Mouse (Mus musculus) T-helper 1 cell (primary cell): ENCODE measurements around the gene Kif1c.

ENCODE experiments used
- in situ Hi-C: fragments of 300-600 bp; cut with MboI, MseI; formaldehyde crosslinking; loops from one replicate; pipeline ENCODE4 v1.15.1; 2025; ENCODE audit warnings: high pct_unique_total_duplicates

Kif1c gene

DNA sequence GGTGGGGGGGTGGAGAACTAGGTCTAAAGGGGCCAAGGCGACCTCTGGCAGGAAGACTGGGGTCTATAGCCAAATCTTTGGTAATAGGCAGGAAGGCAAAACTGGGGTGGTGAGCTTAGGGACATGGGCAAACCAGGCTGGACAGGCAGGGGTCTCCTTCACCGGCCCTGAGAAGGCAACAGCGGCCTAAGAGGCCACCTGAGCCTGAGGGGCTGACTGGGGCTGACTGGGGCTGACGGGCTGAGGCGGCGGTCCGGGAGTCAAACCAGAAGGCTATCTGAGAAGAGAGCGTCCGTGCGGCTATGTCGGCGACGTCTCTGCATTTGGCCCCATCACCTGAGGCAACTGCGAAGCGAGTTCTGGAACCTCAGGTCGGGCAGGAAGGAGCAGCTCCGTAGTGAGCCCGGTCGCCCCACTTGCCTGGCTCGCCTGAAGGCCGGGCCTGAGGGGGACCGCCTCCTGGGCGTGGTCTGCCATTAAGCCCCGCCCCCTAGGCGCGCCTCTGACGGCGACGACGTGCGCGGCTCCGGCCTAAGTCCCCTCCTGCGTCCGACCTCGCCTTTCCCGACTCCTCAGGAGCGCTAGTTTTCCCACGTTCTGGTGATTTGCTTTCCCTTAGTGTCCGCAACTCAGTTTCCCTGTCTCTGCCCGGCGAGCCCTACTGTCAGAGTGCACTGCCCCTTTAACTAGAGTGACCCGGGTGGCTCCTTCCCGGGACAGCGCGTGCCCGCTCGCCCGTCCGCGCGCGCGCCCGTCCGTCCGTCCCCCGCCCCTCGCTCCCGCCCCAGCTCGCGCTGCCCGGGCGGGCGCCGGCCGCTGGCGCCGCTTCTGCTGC is at the start of gene Kif1c, which contains the start of gene Inca1:
Gene Kif1c, plus strand, starts transcription at position 827 of the 835 bp plus-strand sequence.
Gene Inca1, minus strand, starts transcription at position 434 of the 835 bp plus-strand sequence.
- in situ Hi-C loops, result no loop called here

- in situ Hi-C loops, result no loop called here
Observed at GRCm38 (mm10) chr11:70651391-70651790, 49.0 kb upstream of the Kif1c start.

DNA sequence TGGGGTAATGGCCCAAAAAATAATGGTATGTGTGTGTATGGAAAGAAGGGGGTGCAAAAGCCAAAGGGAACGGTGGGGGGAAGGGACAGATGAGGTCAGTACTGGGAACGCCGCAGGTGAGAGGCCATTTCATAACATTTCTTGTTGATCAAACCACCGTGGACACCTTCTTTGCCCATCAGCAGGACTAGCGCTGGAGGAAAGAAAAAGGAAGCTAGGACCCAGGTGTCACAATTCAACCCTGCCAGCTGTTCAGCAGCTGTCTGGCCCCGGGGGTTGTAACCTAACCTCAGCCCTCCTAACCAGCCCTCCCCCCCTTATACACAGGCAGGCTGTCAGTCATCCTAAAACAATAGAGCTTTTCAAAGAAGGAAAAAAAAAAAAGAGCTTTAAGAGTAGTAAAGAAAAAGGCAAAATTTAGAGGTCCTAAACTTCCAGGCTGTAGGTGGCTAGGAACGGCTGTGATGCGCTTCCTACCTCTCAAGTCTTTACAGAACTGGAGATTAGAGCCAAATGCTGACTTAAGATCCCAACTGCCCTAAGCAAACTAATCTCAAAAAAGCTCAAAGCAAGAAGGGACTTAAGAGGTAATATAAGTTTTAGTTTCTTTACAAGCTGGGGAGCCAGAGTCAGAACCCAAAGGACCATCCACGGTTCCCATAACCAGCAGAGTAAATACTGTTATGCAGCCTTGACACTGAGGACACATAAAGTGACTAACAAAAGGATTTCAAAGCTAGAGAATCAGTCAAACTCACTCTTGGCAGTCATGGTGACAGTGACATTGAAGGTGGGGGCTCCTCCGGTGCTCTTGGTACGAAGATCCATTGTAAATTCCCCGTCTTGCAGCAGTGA is 48.1 kb upstream of the Kif1c start:
- in situ Hi-C loops, result no loop called here

DNA sequence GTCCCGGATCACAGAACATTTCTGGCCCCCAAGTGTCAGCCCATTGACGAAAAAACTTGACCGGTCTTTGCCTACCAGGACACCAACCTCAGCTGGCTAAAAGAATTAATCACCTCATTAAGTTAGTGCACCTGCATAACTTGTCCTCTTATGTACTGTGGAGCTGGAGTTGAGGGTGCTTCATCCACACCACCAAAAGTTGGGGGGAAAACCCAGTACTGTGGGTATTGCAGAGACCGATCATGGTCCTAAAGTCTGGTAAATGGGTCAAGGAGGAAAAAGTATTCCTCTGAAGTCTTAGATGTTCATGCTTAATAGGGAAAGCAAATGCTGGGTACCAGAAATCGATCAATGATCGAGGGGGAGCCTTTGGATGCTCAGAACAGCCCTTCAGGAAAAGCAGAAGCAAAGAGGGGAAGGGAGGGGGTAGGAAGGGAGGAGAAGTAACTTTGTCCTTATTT is 47.4 kb upstream of the Kif1c start:
- in situ Hi-C loops, result no loop called here

GRCm38 (mm10) chr11:70653345-70654197 is 46.8 kb upstream of the Kif1c start:
- in situ Hi-C loops, result no loop called here

- in situ Hi-C loops, result no loop called here
Observed at GRCm38 (mm10) chr11:70654198-70654922, 46.0 kb upstream of the Kif1c start, which contains the start of gene Pfn1. TSS of gene Pfn1 (minus strand) at chr11:70654644.

DNA sequence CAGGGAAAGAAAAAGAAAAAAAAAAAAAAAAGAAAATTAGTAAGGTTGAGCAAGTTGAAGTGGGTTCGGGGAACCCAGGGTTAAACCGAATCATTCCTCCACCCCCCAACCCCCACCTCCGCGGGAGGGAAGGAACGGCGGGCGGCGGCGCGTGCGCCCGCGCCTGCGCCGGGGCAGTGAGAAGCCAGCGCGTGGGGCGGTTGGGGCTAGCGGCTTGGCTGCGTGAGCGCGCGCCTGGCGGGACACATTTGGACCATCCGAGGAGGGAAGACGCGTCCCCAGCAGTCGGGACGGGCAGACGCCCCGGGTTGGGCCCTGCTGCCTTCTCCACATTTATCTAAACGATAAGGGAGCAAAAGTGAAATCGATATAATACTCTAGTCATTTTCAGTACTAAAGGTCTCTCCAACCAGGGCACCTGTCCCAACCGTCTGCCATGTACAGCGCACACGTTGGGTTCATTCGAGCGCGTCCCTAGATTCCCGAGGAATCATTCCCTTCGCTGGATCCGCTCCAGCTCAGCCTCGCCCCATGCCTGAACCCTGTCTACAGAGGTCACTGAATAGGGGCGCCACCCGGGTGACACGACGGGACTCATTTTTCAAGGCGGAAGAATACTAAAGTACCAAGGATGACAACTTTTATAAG is 45.3 kb upstream of the Kif1c start:
- in situ Hi-C loops, result no loop called here

GRCm38 (mm10) chr11:70655571-70656455 is 44.5 kb upstream of the Kif1c start:
- in situ Hi-C loops, result no loop called here

DNA sequence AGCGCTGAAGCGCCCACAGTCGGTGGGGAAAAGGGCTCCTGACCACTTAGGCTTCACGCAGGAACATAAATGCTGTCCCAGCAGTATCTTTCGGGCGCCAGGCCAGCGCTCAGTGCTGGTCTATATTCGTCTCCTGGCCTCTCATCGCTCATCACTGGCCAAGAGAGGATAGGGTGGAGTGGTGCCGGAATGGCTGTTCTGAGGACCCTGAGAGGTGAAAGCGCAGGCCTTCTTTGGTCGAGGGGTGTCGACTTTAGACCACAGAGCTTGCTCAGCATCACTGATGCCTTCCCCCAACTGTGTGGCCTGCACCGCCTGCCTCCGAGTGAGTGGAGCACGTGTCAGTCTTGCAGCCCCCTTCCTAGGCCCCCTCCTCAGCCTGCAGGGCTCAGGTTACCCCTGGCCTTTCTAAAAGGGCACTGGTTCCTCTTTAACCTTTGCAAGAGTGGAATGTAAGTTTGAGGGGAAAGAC is 43.9 kb upstream of the Kif1c start:
- in situ Hi-C loops, result no loop called here

DNA sequence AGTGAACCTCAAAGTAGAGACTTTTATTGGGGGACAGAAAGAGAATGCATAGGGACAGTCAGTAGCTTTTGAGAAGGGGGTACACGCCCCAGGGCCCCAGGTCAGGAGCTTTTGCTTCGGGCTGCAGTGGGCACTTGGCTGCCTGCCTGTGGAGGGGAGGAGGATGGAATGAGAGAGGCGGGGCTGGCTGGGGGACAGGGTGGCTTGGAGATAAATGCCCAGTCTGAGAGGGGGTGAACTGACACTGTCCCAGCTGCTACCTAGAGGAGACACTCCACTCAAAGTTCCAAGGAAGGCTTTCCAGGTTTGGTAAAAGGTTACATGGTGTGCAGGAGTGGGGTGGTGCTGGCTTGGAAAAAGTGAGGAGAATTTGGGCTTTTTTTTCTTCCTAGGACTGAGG is 43.4 kb upstream of the Kif1c start, which contains the start of gene Eno3:
Gene Eno3, plus strand, starts transcription at position 239 of the 400 bp plus-strand sequence.
- in situ Hi-C loops, result no loop called here

DNA sequence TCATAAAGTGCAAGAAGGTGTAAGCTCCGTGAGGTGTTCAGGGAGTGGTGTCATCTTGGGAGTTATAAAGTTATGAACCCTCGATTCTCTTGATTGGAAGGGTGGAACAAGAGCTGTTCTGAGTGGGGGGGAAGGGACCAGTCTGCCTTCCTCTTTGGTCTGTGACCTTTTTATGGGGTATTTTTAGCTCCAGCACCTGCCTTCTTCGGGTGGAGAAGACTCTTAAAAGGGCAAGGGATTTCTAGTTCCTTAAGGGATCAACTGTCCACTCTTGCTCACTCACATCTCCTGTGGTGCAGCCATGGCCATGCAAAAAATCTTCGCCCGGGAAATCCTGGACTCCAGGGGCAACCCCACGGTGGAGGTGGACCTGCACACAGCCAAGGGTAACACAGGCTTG is 42.8 kb upstream of the Kif1c start:
- in situ Hi-C loops, result no loop called here

- in situ Hi-C loops, result no loop called here
Observed at GRCm38 (mm10) chr11:70657991-70658390, 42.4 kb upstream of the Kif1c start.

DNA sequence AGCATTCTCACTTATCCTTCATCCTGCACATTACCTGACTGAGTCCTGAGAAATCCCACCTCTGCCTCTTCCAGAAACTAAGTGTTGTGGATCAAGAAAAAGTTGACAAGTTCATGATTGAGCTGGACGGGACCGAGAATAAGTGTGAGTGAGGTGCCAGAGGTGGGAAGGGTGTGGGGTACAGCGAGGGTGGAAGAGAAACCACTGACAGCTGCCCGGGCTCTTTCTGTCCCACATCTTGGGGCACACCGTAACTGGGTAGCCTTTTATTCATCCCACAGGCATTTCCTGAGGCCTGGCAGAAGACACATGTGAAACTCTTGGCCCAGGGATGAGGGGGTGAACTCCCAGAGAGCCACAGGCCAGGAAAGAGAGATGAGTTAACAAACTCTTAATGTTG is 41.8 kb upstream of the Kif1c start:
- in situ Hi-C loops, result no loop called here

GRCm38 (mm10) chr11:70658942-70659341 is 41.4 kb upstream of the Kif1c start:
- in situ Hi-C loops, result no loop called here

GRCm38 (mm10) chr11:70660571-70660970 is 39.8 kb upstream of the Kif1c start:
- in situ Hi-C loops, result no loop called here

DNA sequence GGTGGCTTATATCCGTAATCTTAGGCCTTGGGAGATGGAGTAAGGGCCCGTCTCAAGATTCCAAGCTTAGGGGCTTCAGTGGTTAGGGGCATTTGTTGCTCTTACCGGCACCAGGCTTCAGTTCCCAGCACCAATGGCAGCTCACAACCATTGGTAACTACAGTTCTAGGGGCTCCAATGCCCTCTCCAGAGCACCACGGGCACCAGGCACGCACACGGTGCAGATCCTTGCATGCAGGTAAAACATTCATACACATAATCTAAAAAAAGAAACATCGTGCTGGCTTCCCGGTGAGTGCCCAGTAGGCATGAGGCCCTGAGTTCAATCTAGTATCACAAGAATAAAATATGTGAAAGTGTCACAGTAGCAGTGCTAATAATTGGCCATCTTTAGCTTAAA is 37.2 kb upstream of the Kif1c start:
- in situ Hi-C loops, result no loop called here

GRCm38 (mm10) chr11:70663957-70664356 is 36.4 kb upstream of the Kif1c start:
- in situ Hi-C loops, result no loop called here

DNA sequence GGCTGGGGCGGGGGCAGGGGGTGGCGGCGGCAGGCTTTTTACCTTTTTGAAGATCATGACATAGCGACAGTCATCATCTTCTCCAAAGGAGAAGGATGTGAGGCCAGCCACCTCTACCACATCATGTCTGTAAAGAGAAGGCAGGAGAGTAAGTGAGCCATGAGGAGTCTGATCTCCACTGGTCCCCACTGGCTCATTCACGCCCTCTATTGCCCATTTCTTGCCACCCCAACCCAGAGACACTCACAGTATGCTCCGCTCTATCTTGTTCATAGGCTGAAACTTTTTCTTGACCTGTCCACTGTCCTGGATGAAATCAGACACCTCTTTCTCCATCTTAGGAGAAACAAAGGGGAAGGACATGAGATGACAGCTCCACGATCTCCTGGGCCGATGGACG is 35.6 kb upstream of the Kif1c start:
- in situ Hi-C loops, result loop anchor here (5.0 kb wide), 1 partner anchor 47 kb away; the partner anchor contains the start of genes 4930544D05Rik and Chrne

- in situ Hi-C loops, result loop anchor here (5.0 kb wide), 1 partner anchor 49 kb away; the partner anchor contains the start of genes 4930544D05Rik and Chrne
Observed at GRCm38 (mm10) chr11:70666687-70667086, 33.7 kb upstream of the Kif1c start.
